Mouse (Mus musculus) MN1 (cell line): ENCODE data around the gene Cryab.

Experiments used
- DNase-seq: peaks from one replicate; pipeline ENCODE4 v3.0.0-alpha.2; 2016; ENCODE audit warnings: low spot score

Gene Cryab

DNA sequence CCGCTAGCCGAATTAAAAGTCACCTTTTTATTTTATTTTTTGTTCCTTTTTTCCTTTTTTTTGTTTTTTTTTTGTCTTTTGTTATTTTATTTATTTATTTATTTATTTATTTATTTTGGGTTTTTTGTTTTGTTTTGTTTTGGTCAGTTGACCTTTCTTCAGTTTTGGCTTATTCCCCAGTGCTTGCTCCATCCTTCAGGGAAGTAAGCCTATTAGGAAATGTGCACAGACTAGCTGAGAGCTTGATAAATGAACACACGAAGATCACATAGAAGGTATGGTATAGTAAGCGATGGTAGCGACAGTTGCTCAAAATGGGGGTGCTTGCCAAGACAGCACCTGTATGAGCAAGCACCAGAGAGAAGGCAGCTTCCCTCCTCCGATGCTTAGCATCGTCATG is 46.5 kb downstream of the Cryab start:
- no peak for DNase-seq

DNA sequence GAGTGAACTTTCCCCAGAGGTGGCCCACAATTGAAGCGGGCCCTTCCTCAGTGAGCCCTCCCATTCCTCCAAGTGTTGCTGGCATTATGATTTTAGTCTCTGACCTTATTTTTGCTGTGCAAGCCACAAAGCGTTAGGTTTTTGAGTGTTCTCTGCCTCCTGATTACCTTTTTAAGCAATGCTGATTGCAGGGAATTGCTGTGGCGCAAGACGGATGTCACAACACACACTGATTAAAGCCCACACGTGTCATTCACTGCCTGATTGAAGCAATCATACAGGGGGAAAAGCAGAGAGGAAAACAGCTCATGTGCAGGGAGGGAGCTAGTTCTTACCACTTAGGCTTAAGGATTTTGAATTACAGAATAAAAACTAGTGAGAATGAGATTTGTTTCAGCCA is 47.2 kb downstream of the Cryab start:
- no peak for DNase-seq

DNA sequence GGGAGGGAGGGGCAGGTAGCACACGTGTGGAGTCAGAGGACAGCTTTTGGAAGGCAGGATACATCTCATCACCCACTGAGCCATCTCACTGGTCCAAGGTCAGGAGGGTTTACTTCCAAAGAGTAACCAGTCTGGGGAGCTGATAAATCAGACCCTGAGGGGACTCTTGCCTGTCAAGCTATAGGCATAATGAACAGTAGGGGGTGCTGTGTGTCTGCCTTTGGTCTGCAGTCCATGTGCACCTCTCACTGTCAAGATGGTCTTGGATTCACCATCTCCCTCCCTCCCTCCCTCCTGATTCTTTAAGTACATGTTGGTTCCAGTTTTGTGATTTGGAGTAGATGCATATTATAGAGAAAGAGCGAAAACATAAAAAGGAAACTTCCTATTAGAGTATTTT is 49.9 kb downstream of the Cryab start:
- DNase-seq = peak; percentile 57

DNA sequence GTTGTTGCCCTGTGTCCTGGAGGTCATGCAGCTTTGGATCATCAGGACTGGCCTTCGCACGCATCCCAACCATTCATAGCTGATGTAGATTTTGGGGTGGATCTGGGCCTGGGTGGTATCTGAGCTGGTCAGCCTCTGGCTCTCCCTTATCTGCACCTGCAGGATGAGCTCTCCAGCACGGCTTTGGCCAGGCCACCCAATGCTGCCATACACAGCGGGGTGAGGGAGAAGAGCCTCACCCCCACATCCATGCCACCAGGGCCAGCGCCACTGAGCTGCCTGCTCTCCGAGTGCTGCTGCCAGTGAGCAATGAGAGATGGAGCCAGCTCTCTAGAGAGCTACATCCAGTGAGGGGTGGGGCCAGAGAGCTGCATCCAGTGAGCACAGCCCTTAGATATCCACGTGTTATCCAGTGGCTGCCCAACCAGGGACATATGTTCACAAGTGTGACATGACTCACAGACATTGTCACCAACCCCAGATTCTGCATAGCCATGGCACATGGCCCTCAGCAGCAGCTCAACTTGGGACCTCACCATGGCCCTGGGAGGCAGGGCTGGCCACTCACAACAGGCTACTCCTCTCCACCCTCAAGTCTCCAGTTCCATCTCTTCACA is 52.0 kb downstream of the Cryab start:
- peak; percentile 15 for DNase-seq
